Mouse (Mus musculus) cerebellum, postnatal 14 days (tissue): Measurements from ENCODE around the gene Pnrc1.

ENCODE experiments used
- DNase-seq, 2 experiments: peaks; one replicate each; pipeline ENCODE4 v3.0.0; 2021; ENCODE audit warnings: mixed read lengths in 2 of 2

Gene Pnrc1

DNA sequence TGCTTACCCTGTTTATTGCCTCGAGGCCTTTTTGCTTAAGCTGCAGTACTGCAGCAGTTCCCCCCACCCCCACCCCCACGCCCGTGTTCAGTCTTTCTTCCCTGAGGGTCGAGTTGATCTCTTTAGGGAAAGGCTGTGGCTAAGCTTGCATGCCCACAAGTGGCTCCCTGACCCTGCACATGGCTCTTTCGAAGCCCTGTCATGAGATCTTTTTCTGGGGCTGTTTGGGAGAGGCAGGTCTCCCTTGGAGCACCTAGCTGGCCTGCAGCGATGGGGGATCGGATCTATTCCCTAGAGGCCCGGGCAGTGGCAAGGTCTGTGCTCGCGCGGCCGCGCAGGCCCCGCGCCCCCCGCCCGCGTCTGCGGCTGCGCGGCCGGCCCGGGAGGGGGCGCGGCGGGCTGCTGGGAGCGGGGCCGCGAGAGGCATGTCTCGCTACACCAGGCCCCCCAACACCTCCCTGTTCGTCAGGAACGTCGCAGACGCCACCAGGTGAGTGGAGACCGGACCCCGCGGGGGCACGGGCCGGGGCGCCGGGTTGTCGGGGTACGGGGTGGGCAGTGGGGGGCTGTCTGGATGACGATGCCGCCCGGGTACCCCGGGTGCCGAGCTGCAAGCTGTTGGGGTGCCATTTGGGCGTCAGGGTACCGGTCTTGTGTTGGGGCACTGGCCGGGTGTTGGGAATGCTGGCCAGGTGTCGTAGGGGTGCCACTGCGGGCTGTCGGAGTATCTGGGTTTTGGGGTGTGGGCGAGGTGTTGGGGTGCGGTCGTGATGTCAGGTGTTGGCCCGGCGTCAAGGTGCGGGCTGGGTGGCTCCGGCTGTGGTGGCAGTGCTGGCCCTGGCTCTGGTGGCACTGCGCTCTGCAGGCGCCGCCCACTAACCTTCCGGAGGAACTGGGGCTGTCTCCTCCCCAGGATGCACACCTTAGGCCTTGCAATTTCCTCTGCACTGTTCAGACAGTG lies 80.8 kb downstream of the Pnrc1 start, which contains the start of gene Srsf12:
Srsf12 (plus strand) TSS at position 111 of the 961 bp plus-strand sequence.
- DNase-seq = peak; percentile 72 to 75

DNA sequence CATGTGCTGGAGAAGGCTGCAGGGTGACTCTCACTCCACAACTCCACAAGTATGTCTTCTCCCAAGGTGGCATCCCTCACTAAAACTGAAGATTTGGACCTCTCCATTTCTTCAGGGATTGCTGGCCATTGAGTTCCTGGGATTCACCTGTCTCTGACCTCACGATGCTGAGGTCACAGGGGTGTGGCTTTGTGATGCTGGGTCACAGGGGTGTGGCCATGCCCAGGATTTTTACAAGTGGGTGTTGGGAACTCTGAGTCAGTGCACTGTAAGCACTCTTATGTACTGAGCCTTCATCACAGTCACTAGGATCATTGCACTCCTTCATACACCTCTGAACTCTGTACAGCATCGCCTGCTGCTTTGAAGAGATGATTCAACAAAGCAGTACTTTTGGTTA lies 82.4 kb downstream of the Pnrc1 start:
- DNase-seq = no peak

DNA sequence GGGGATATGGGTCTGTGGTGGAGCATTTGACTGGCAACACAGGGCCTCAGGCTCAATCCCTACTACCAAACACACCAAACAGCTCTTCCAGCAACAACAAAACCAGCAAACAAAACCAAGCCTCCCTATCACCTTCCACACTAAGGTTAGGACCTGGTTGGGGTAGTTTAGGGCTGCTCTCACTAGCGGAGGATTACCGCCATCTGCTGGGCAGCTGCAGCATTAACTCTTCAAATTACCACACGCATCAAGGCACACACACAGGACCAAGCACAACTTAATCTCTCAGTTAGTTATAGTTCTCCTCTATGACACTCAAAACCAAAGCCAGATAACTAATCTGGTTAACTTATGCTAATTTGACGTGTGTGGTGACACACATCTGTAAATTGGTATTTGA lies 85.3 kb downstream of the Pnrc1 start:
- DNase-seq = peak; percentile 85

DNA sequence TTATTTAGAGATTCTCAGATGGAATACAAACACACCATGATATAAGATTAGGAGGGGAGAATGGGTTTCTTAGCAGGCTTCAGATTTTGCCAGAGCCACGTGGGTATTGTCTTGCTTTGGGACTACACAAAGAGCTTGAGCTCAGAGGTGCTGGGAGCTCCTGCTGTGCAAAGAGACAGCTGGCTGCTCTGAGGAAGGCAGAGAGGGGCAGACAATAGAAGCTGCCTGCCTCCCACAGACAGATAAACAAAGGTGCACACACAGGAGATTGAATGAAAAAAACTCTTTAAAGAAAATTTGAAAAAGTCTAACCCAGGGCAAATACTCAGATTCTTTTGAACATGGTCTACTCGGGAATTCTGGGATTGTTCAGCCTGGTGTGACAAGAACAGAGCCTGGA lies 91.8 kb downstream of the Pnrc1 start:
- DNase-seq = no peak
